In the genomic region with DNA sequence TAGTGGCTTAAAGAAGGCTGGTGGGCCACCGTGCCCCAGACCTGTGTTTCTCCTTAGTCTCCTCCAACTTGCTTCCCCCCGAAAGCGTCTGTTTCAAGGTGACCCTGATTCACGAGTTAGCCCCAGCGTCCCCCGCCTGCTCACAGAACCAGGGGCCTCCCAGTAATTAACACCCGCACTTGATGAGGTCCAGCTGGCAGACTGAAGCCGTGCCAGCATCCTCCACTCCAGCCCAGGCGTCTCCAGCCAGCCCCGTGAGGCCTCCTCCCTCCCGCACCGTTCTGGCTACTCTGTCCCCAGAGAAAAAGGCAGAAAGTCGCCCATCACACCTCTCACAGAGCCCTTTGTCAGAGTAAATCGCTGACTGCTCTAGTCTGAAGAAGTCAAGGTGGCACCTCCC, we compare ENCODE assay signal across 9 mouse cellular contexts.
A peak's percentile ranks its signal among the peaks of the same experiment; 100 is the strongest.
DNase-seq lines count a peak whose midpoint lies in the region; ATAC-seq and TF ChIP-seq lines count a peak whose summit lies in the region.
"Had no signal": no experiment of that assay in that cellular context is flagged by ENCODE, and none has a peak within 500 bp of the region (broad histone marks: within the 10 kb centered on the region; RNA-seq: fewer than 3 reads in every experiment).

No protein-coding gene starts in this region.

- H3K27ac ChIP-seq in embryonic facial prominence, embryonic 14.5 days (replicated peaks; ENCODE audit: low read depth, low read length) = peak overlapping the region; percentile 24; the same call in 1 of the 2 replicates
- H3K27ac ChIP-seq in hindbrain, embryonic 10.5 days = peak overlapping the region; percentile 82
- peak overlapping the region; percentile 52; the same call in 1 of the 2 replicates for H3K27ac ChIP-seq in limb, embryonic 14.5 days (replicated peaks; ENCODE audit: low read depth, low read length)
- H3K27ac ChIP-seq: liver, embryonic 13.5 days had no signal

- H3K27me3 ChIP-seq in embryonic facial prominence, embryonic 14.5 days (replicated peaks; ENCODE audit: control insufficient read depth, insufficient read depth, low read length) = no peaks in the 10 kb centered on the region
- no peaks in the 10 kb centered on the region for H3K27me3 ChIP-seq in hindbrain, embryonic 10.5 days (ENCODE audit: insufficient read depth, poor library complexity, severe bottlenecking)
- no peaks in the 10 kb centered on the region for H3K27me3 ChIP-seq in limb, embryonic 14.5 days (ENCODE audit: control insufficient read depth, insufficient read depth, low read length)
- H3K27me3 ChIP-seq: liver, embryonic 13.5 days had no signal

- 0 out of 2 replicates have a peak, but pooled peaks have one; percentile 16 for ATAC-seq in embryonic facial prominence, embryonic 14.5 days (ENCODE audit: low read depth)
- ATAC-seq in limb, embryonic 14.5 days (ENCODE audit: low FRiP score, low read depth) = no peak; the same call in 1 of the 2 replicates

- no peaks in the 10 kb centered on the region for H3K36me3 ChIP-seq in embryonic facial prominence, embryonic 14.5 days (ENCODE audit: control insufficient read depth, insufficient read depth, low read length)
- H3K36me3 ChIP-seq in hindbrain, embryonic 10.5 days = peaks cover 12% of the 10 kb centered on the region; the same call in 1 of the 2 replicates
- no peaks in the 10 kb centered on the region for H3K36me3 ChIP-seq in limb, embryonic 14.5 days (ENCODE audit: control insufficient read depth, insufficient read depth, low read length)
- H3K36me3 ChIP-seq: liver, embryonic 13.5 days had no signal

- TF ChIP-seq POLR2A in limb, embryonic 14.5 days (IDR thresholded peaks at IDR 0.05; ENCODE audit: borderline replicate concordance, extremely low read depth, insufficient read depth, insufficient read length) = no peak

- 37% methylated on average over 14 of the region's 14 CpGs for WGBS in embryonic facial prominence, embryonic 14.5 days
- WGBS in hindbrain, embryonic 10.5 days = 64% methylated on average over 14 of the region's 14 CpGs
- 23% methylated on average over 14 of the region's 14 CpGs for WGBS in limb, embryonic 14.5 days

- peaks cover 30% of the 10 kb centered on the region for H3K4me1 ChIP-seq in embryonic facial prominence, embryonic 14.5 days (ENCODE audit: control insufficient read depth, insufficient read depth, low read length)
- peaks cover 68% of the 10 kb centered on the region for H3K4me1 ChIP-seq in hindbrain, embryonic 10.5 days (replicated peaks)
- H3K4me1 ChIP-seq in limb, embryonic 14.5 days (ENCODE audit: control insufficient read depth, insufficient read depth, low read length) = peaks cover 54% of the 10 kb centered on the region
- H3K4me1 ChIP-seq: liver, embryonic 13.5 days had no signal

- DNase-seq in adrenal gland, adult 2 months = peak; percentile 13
- no peak for DNase-seq in adrenal gland, postnatal 10 days
- DNase-seq in embryonic facial prominence, embryonic 14.5 days (ENCODE audit: low spot score) = no peak
- DNase-seq in hindbrain, embryonic 10.5 days (ENCODE audit: low spot score) = no peak
- DNase-seq in limb, embryonic 14.5 days (ENCODE audit: low spot score) = peak; percentile 17
- DNase-seq in urinary bladder, postnatal 36 days (ENCODE audit: low spot score in 2 of 2) = peak; percentile 17 to 37
- no peak for DNase-seq in T-cell, adult 2 months (ENCODE audit: low spot score)
- no peak for DNase-seq in spleen, postnatal 4 days (ENCODE audit: low spot score in 2 of 2)
- DNase-seq: liver, embryonic 13.5 days had no signal

- 0 out of 2 replicates have a peak overlapping the region, but pooled peaks have one; percentile 9 for H3K9ac ChIP-seq in embryonic facial prominence, embryonic 14.5 days (ENCODE audit: low read depth, low read length)
- H3K9ac ChIP-seq in limb, embryonic 14.5 days (ENCODE audit: low read depth, low read length, severe bottlenecking) = no peak overlapping the region
- H3K9ac ChIP-seq: liver, embryonic 13.5 days had no signal

- no peak overlapping the region for H3K4me3 ChIP-seq in embryonic facial prominence, embryonic 14.5 days (ENCODE audit: low read depth, low read length)
- H3K4me3 ChIP-seq in hindbrain, embryonic 10.5 days = no peak overlapping the region
- no peak overlapping the region for H3K4me3 ChIP-seq in limb, embryonic 14.5 days (replicated peaks; ENCODE audit: low read length)
- H3K4me3 ChIP-seq: liver, embryonic 13.5 days had no signal

- no peak overlapping the region for H3K4me2 ChIP-seq in embryonic facial prominence, embryonic 14.5 days (ENCODE audit: low read depth, low read length)
- peak overlapping the region; percentile 13; the same call in 1 of the 2 replicates for H3K4me2 ChIP-seq in limb, embryonic 14.5 days (replicated peaks; ENCODE audit: low read depth, low read length, severe bottlenecking)
- H3K4me2 ChIP-seq: liver, embryonic 13.5 days had no signal

- no peaks in the 10 kb centered on the region for H3K9me3 ChIP-seq in embryonic facial prominence, embryonic 14.5 days (ENCODE audit: control insufficient read depth, low read length)
- H3K9me3 ChIP-seq in hindbrain, embryonic 10.5 days = no peaks in the 10 kb centered on the region
- H3K9me3 ChIP-seq in limb, embryonic 14.5 days (ENCODE audit: control insufficient read depth, low read length) = no peaks in the 10 kb centered on the region
- H3K9me3 ChIP-seq: liver, embryonic 13.5 days had no signal

Comparison
In these comparisons a context has a peak if more than half of its experiments do, and no peak if none do; other contexts are left out.
1. DNase-seq: peak in adrenal gland, adult 2 months (single experiment), limb, embryonic 14.5 days (single experiment) and urinary bladder, postnatal 36 days (2 of 2); none in adrenal gland, postnatal 10 days (single experiment), embryonic facial prominence, embryonic 14.5 days (single experiment), hindbrain, embryonic 10.5 days (single experiment), T-cell, adult 2 months (single experiment) and spleen, postnatal 4 days (0 of 2).
2. H3K27ac ChIP-seq: peak in every context shown above with its lines; median percentile 82 in hindbrain, embryonic 10.5 days; 52 in limb, embryonic 14.5 days; 24 in embryonic facial prominence, embryonic 14.5 days.